Mouse (Mus musculus): ENCODE measurements around the gene Il5ra.

Gene Il5ra

GRCm38 (mm10) chr6:106732563-106732962 is 16.3 kb downstream of the Il5ra start:
- no peak for DNase-seq

GRCm38 (mm10) chr6:106729682-106730314 is 19.0 kb downstream of the Il5ra start:
- no peak for DNase-seq

GRCm38 (mm10) chr6:106727703-106728102 is 21.1 kb downstream of the Il5ra start:
- DNase-seq = no peak

GRCm38 (mm10) chr6:106726078-106726477 is 22.8 kb downstream of the Il5ra start:
- DNase-seq = no peak

- no peak for DNase-seq
These were observed 23.2 kb downstream of the Il5ra start for GRCm38 (mm10) chr6:106725642-106726041.

- DNase-seq = no peak
These were observed 43.3 kb downstream of the Il5ra start for GRCm38 (mm10) chr6:106705506-106706035.

- DNase-seq = no peak
These were observed 46.9 kb downstream of the Il5ra start for GRCm38 (mm10) chr6:106701931-106702330.

- DNase-seq = no peak
These were observed 73.3 kb downstream of the Il5ra start for GRCm38 (mm10) chr6:106675581-106675980.

GRCm38 (mm10) chr6:106663780-106664651 is 84.8 kb downstream of the Il5ra start:
- peak; percentile 12 for DNase-seq
